Comparison of ENCODE assay signal across 23 mouse cellular contexts in genomic region chr1:27264923-27265322, GRCm38 (mm10).
DNase-seq lines count a peak whose midpoint lies in the region; ATAC-seq lines count a peak whose summit lies in the region.
"Had no signal": no experiment of that assay in that cellular context is flagged by ENCODE, and none has a peak within 500 bp of the region (broad histone marks: within the 10 kb centered on the region; RNA-seq: fewer than 3 reads in every experiment).

No protein-coding gene starts in this region.

- no peak overlapping the region for H3K4me3 ChIP-seq in forebrain, embryonic 14.5 days (ENCODE audit: low read depth, low read length)
- H3K4me3 ChIP-seq in forebrain, embryonic 13.5 days = no peak overlapping the region

- no peaks in the 10 kb centered on the region for H3K4me1 ChIP-seq in forebrain, embryonic 14.5 days (ENCODE audit: control insufficient read depth, insufficient read depth, low read length)
- no peaks in the 10 kb centered on the region for H3K4me1 ChIP-seq in forebrain, embryonic 13.5 days

- no peak overlapping the region for H3K4me2 ChIP-seq in forebrain, embryonic 14.5 days (ENCODE audit: low read length)
- H3K4me2 ChIP-seq in forebrain, embryonic 13.5 days = no peak overlapping the region

- DNase-seq in forebrain, embryonic 14.5 days (ENCODE audit: low spot score) = peak; percentile 4
- DNase-seq in frontal cortex, postnatal 14 days (ENCODE audit: low spot score in 2 of 2) = no peak
- DNase-seq in brain, adult 2 months (ENCODE audit: low read depth, low spot score) = peak; percentile 59
- peak; percentile 38 for DNase-seq in telencephalon, adult 2 months (ENCODE audit: low read depth, low spot score)
- no peak for DNase-seq in cerebellum, adult 11 months
- no peak for DNase-seq in layer of hippocampus, postnatal 10 days (ENCODE audit: low spot score in 2 of 2)
- DNase-seq: adrenal gland, adult 2 months; adrenal gland, adult 8-10 months; adrenal gland, postnatal 10 days; adrenal gland, postnatal 14 days; adrenal gland, postnatal 25 days; adrenal gland, postnatal 36 days; B cell, adult 2 months; cerebellum, adult 11-12 months; cerebellum, adult 18-20 months; cerebellum, adult 2 months had no signal

- WGBS in forebrain, embryonic 14.5 days = 59% methylated on average over 1 of the region's 1 CpGs
- WGBS in forebrain, embryonic 13.5 days = 58% methylated on average over 1 of the region's 1 CpGs

- no peak overlapping the region for H3K9ac ChIP-seq in forebrain, embryonic 14.5 days (ENCODE audit: low read length)
- H3K9ac ChIP-seq in forebrain, embryonic 13.5 days = no peak overlapping the region

- no peaks in the 10 kb centered on the region for H3K27me3 ChIP-seq in forebrain, embryonic 14.5 days (replicated peaks; ENCODE audit: control insufficient read depth, insufficient read depth, low read length)
- no peaks in the 10 kb centered on the region for H3K27me3 ChIP-seq in forebrain, embryonic 13.5 days
- H3K27me3 ChIP-seq: CH12.LX, Patski had no signal

- H3K9me3 ChIP-seq in forebrain, embryonic 14.5 days (replicated peaks; ENCODE audit: control insufficient read depth, low read length) = no peaks in the 10 kb centered on the region
- H3K9me3 ChIP-seq in forebrain, embryonic 13.5 days (replicated peaks) = no peaks in the 10 kb centered on the region

- no peaks in the 10 kb centered on the region for H3K36me3 ChIP-seq in forebrain, embryonic 14.5 days (ENCODE audit: control insufficient read depth, insufficient read depth, low read length)
- no peaks in the 10 kb centered on the region for H3K36me3 ChIP-seq in forebrain, embryonic 13.5 days (ENCODE audit: poor library complexity, severe bottlenecking)
- H3K36me3 ChIP-seq: G1E had no signal

- ATAC-seq in forebrain, embryonic 14.5 days = no peak
- ATAC-seq in forebrain, embryonic 13.5 days = no peak
- ATAC-seq in frontal cortex, adult (ENCODE audit: low TSS enrichment) = peak; percentile 85
- ATAC-seq: activated CD4-positive, CD25-positive, alpha-beta regulatory T cell, adult 4 months; CD4-positive, CD25-positive, alpha-beta regulatory T cell, adult 4 months; Patski had no signal

- H3K27ac ChIP-seq in forebrain, embryonic 14.5 days (ENCODE audit: low read depth, low read length) = no peak overlapping the region
- H3K27ac ChIP-seq in forebrain, embryonic 13.5 days = no peak overlapping the region

Comparison
In these comparisons a context has a peak if more than half of its experiments do, and no peak if none do; other contexts are left out.
1. DNase-seq: peak in forebrain, embryonic 14.5 days (single experiment), brain, adult 2 months (single experiment) and telencephalon, adult 2 months (single experiment); none in frontal cortex, postnatal 14 days (0 of 2), cerebellum, adult 11 months (single experiment) and layer of hippocampus, postnatal 10 days (0 of 2).